Comparison of ENCODE assay signal across 8 mouse cellular contexts in the genomic region with DNA sequence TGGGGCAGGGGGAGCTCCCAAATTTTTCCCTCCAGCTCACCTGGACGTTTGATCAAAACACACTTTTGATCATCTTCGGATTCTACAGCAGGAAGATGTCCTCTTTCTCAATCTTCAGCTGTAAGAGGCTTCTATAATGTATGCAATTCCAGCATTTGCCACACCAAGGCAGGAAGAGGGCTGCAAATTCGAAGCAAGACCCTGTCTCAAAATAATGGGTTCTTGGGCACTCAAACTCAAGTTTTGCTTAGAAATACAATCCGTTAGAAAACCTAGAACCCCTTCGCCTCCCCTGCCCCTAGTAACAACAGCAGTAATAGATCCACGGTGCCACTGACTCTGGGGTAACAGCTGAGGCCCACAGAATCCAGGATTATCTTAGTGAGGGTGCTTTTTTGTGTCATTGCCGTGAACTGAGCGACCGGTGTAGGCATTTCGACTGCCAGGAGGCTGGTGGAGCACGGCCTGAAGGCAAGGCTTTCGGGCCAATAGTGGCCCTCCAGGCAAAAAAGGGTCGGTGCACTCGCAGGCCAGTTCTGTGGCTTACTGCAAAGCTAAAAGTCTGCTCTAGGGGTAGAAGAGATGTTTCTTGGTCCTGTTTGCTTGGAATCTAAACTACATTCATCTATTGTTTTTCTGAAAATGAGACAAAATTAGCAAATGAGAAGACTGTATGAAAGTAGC. TPM values are rescaled to one million over a fixed set of nuclear protein-coding genes. Genes with fewer than 3 reads are reported as not detected.
DNase-seq lines count a peak whose midpoint lies in the region; ATAC-seq lines count a peak whose summit lies in the region.

No protein-coding gene starts in this region.

- no peaks in the 10 kb centered on the region for H3K27me3 ChIP-seq in kidney, embryonic 15.5 days
- no peaks in the 10 kb centered on the region for H3K27me3 ChIP-seq in embryonic facial prominence, embryonic 10.5 days (replicated peaks; ENCODE audit: low read depth, poor library complexity, severe bottlenecking)
- H3K27me3 ChIP-seq in limb, embryonic 12.5 days: no peaks in the 10 kb centered on the region
- H3K27me3 ChIP-seq in neural tube, embryonic 14.5 days (ENCODE audit: control insufficient read depth, insufficient read depth, low read length): no peaks in the 10 kb centered on the region

- 10% methylated on average over 14 of the region's 14 CpGs for WGBS in kidney, embryonic 15.5 days
- WGBS in embryonic facial prominence, embryonic 10.5 days: 3% methylated on average over 14 of the region's 14 CpGs
- 4% methylated on average over 14 of the region's 14 CpGs for WGBS in limb, embryonic 12.5 days
- WGBS in neural tube, embryonic 14.5 days: 6% methylated on average over 14 of the region's 14 CpGs

- peaks cover 37% of the 10 kb centered on the region for H3K4me1 ChIP-seq in kidney, embryonic 15.5 days
- H3K4me1 ChIP-seq in embryonic facial prominence, embryonic 10.5 days: peaks cover 57% of the 10 kb centered on the region
- H3K4me1 ChIP-seq in limb, embryonic 12.5 days (replicated peaks): peaks cover 22% of the 10 kb centered on the region
- no peaks in the 10 kb centered on the region for H3K4me1 ChIP-seq in neural tube, embryonic 14.5 days (ENCODE audit: control insufficient read depth, insufficient read depth, low read length)

- H3K27ac ChIP-seq in kidney, embryonic 15.5 days: 0 out of 2 replicates have a peak overlapping the region, but pooled peaks have one; percentile 18
- peak overlapping the region; percentile 70 for H3K27ac ChIP-seq in embryonic facial prominence, embryonic 10.5 days (replicated peaks)
- H3K27ac ChIP-seq in limb, embryonic 12.5 days: peak overlapping the region; percentile 69
- H3K27ac ChIP-seq in neural tube, embryonic 14.5 days (ENCODE audit: low read depth, low read length): no peak overlapping the region

- H3K4me2 ChIP-seq in kidney, embryonic 15.5 days: peak overlapping the region; percentile 63
- H3K4me2 ChIP-seq in limb, embryonic 12.5 days: peak overlapping the region; percentile 56
- H3K4me2 ChIP-seq in neural tube, embryonic 14.5 days (ENCODE audit: low read depth, low read length): peak overlapping the region; percentile 24; the same call in 1 of the 2 replicates

- no peaks in the 10 kb centered on the region for H3K9me3 ChIP-seq in kidney, embryonic 15.5 days (replicated peaks)
- H3K9me3 ChIP-seq in embryonic facial prominence, embryonic 10.5 days: no peaks in the 10 kb centered on the region
- H3K9me3 ChIP-seq in limb, embryonic 12.5 days: no peaks in the 10 kb centered on the region
- H3K9me3 ChIP-seq in neural tube, embryonic 14.5 days (ENCODE audit: control insufficient read depth, low read length): no peaks in the 10 kb centered on the region

- intact Hi-C loops in left cerebral cortex, postnatal 4 days (cut with DNase I): loop anchor here (10.0 kb wide), 1 partner anchor 201 kb away; no protein-coding TSS in a partner anchor

- H3K36me3 ChIP-seq in kidney, embryonic 15.5 days: no peaks in the 10 kb centered on the region
- H3K36me3 ChIP-seq in embryonic facial prominence, embryonic 10.5 days (replicated peaks): no peaks in the 10 kb centered on the region
- no peaks in the 10 kb centered on the region for H3K36me3 ChIP-seq in limb, embryonic 12.5 days
- no peaks in the 10 kb centered on the region for H3K36me3 ChIP-seq in neural tube, embryonic 14.5 days (ENCODE audit: control insufficient read depth, insufficient read depth, low read length)

- ATAC-seq in kidney, embryonic 15.5 days (replicated peaks; ENCODE audit: low FRiP score): no peak
- ATAC-seq in limb, embryonic 12.5 days (ENCODE audit: insufficient number of reproducible peaks, insufficient read depth, low FRiP score, low TSS enrichment, low read depth): no peak
- ATAC-seq in neural tube, embryonic 14.5 days (ENCODE audit: low read depth): no peak
- no peak for ATAC-seq in cerebellum, adult (ENCODE audit: insufficient number of reproducible peaks, low FRiP score, low TSS enrichment)

- peak overlapping the region; percentile 37 for H3K4me3 ChIP-seq in kidney, embryonic 15.5 days (replicated peaks)
- peak overlapping the region; percentile 60 for H3K4me3 ChIP-seq in embryonic facial prominence, embryonic 10.5 days
- peak overlapping the region; percentile 36 for H3K4me3 ChIP-seq in limb, embryonic 12.5 days (replicated peaks)
- no peak overlapping the region for H3K4me3 ChIP-seq in neural tube, embryonic 14.5 days (ENCODE audit: low read depth, low read length)

- 0 out of 2 replicates have a peak overlapping the region, but pooled peaks have one; percentile 21 for H3K9ac ChIP-seq in kidney, embryonic 15.5 days
- peak overlapping the region; percentile 34; the same call in 1 of the 2 replicates for H3K9ac ChIP-seq in limb, embryonic 12.5 days (replicated peaks)
- no peak overlapping the region for H3K9ac ChIP-seq in neural tube, embryonic 14.5 days (replicated peaks; ENCODE audit: low read depth, low read length)

- DNase-seq in kidney, postnatal 4 days: no peak
- peak; percentile 59 for DNase-seq in embryonic facial prominence, embryonic 10.5 days (ENCODE audit: low spot score)
- no peak for DNase-seq in Muller cell, postnatal 12 days (ENCODE audit: inconsistent ontology term)
- no peak for DNase-seq in left cerebral cortex, postnatal 4 days

RNA-seq across cellular contexts. Expression of a gene that starts 17.1 kb away (rescaled TPM):
- 0.55 and 0.71 TPM in 2 replicates for polyA plus RNA-seq in kidney, embryonic 15.5 days (2015; fragmentation: Nextera tagmentation; extraction: Ambion mirVana)
- 0.99 and 1.2 TPM in 2 replicates for polyA plus RNA-seq in embryonic facial prominence, embryonic 10.5 days (2016; fragmentation: Nextera tagmentation; extraction: Ambion mirVana)
- 1.8 and 1.9 TPM in 2 replicates for polyA plus RNA-seq in limb, embryonic 12.5 days (2016; fragmentation: Nextera tagmentation; extraction: Ambion mirVana)
- polyA plus RNA-seq in neural tube, embryonic 14.5 days (2014; fragmentation: Nextera tagmentation; extraction: Ambion mirVana): not detected in 2 replicates
- not detected for total RNA-seq in left cerebral cortex, postnatal 4 days (2021)

RNA-seq across cellular contexts. Expression of a gene that starts 25.0 kb away (rescaled TPM):
- 7.5 and 7.8 TPM in 2 replicates for polyA plus RNA-seq in kidney, embryonic 15.5 days (2015; fragmentation: Nextera tagmentation; extraction: Ambion mirVana)
- 2.7 and 3.0 TPM in 2 replicates for polyA plus RNA-seq in embryonic facial prominence, embryonic 10.5 days (2016; fragmentation: Nextera tagmentation; extraction: Ambion mirVana)
- 6.0 and 9.0 TPM in 2 replicates for polyA plus RNA-seq in limb, embryonic 12.5 days (2016; fragmentation: Nextera tagmentation; extraction: Ambion mirVana)
- polyA plus RNA-seq in neural tube, embryonic 14.5 days (2014; fragmentation: Nextera tagmentation; extraction: Ambion mirVana): 1.7 and 2.1 TPM in 2 replicates
- 100 to 1,000 TPM; 441 to 470 TPM for total RNA-seq in left cerebral cortex, postnatal 4 days (2021)

RNA-seq across cellular contexts. Expression of a gene that starts 27.9 kb away (rescaled TPM):
- 3.3 and 7.3 TPM in 2 replicates for polyA plus RNA-seq in kidney, embryonic 15.5 days (2015; fragmentation: Nextera tagmentation; extraction: Ambion mirVana)
- polyA plus RNA-seq in embryonic facial prominence, embryonic 10.5 days (2016; fragmentation: Nextera tagmentation; extraction: Ambion mirVana): 4.8 and 5.5 TPM in 2 replicates
- polyA plus RNA-seq in limb, embryonic 12.5 days (2016; fragmentation: Nextera tagmentation; extraction: Ambion mirVana): 9.8 and 16.3 TPM in 2 replicates
- polyA plus RNA-seq in neural tube, embryonic 14.5 days (2014; fragmentation: Nextera tagmentation; extraction: Ambion mirVana): not detected in 2 replicates
- total RNA-seq in left cerebral cortex, postnatal 4 days (2021): 10 to 100 TPM; 74.6 to 86.0 TPM

RNA-seq across cellular contexts. Expression of a gene that starts 29.4 kb away (rescaled TPM):
- polyA plus RNA-seq in kidney, embryonic 15.5 days (2015; fragmentation: Nextera tagmentation; extraction: Ambion mirVana): 6.6 and 6.9 TPM in 2 replicates
- 6.5 and 7.7 TPM in 2 replicates for polyA plus RNA-seq in embryonic facial prominence, embryonic 10.5 days (2016; fragmentation: Nextera tagmentation; extraction: Ambion mirVana)
- polyA plus RNA-seq in limb, embryonic 12.5 days (2016; fragmentation: Nextera tagmentation; extraction: Ambion mirVana): 10.5 and 17.3 TPM in 2 replicates
- polyA plus RNA-seq in neural tube, embryonic 14.5 days (2014; fragmentation: Nextera tagmentation; extraction: Ambion mirVana): 0.72 TPM in 1 of 2 replicates, not detected in the other
- total RNA-seq in left cerebral cortex, postnatal 4 days (2021): 10 to 100 TPM; 22.0 to 28.6 TPM

RNA-seq across cellular contexts. Expression of a gene that starts 37.4 kb away (rescaled TPM):
- 0.91 and 1.1 TPM in 2 replicates for polyA plus RNA-seq in kidney, embryonic 15.5 days (2015; fragmentation: Nextera tagmentation; extraction: Ambion mirVana)
- 1.1 TPM in 2 replicates for polyA plus RNA-seq in embryonic facial prominence, embryonic 10.5 days (2016; fragmentation: Nextera tagmentation; extraction: Ambion mirVana)
- polyA plus RNA-seq in limb, embryonic 12.5 days (2016; fragmentation: Nextera tagmentation; extraction: Ambion mirVana): 1.4 TPM in 2 replicates
- 0.33 TPM in 1 of 2 replicates, not detected in the other for polyA plus RNA-seq in neural tube, embryonic 14.5 days (2014; fragmentation: Nextera tagmentation; extraction: Ambion mirVana)
- 1 to 10 TPM; 4.5 to 6.1 TPM for total RNA-seq in left cerebral cortex, postnatal 4 days (2021)
